Mouse (Mus musculus) G1E (cell line): ENCODE measurements around the gene Mob1a. TPM values are rescaled to one million over a fixed set of nuclear protein-coding genes. Genes with fewer than 3 reads are reported as not detected.
A peak's percentile ranks its signal among the peaks of the same experiment; 100 is the strongest.

Source experiments
- ATAC-seq: 2 replicates; pipeline ENCODE4 v1.8.0; 2016; ENCODE audit warnings: mild to moderate bottlenecking; ENCODE audit not compliant: insufficient number of reproducible peaks, poor library complexity, low FRiP score, severe bottlenecking; ENCODE audit errors: extremely low read depth
- DNase-seq: peaks from one replicate; pipeline ENCODE4 v3.0.0; 2012; ENCODE audit warnings: low spot score
- H3K27me3 ChIP-seq: 2 replicates; pipeline ENCODE4 v1.6.1; 2012; ENCODE audit warnings: mild to moderate bottlenecking, low read length, inconsistent platforms; ENCODE audit not compliant: insufficient read depth
- H3K36me3 ChIP-seq: replicated peaks from 2 replicates; pipeline ENCODE3; 2012; ENCODE audit warnings: mild to moderate bottlenecking, inconsistent platforms
- H3K4me1 ChIP-seq: 2 replicates; pipeline ENCODE4 v1.6.1; 2012; ENCODE audit warnings: low read depth, low read length, inconsistent platforms, mixed read lengths; ENCODE audit not compliant: insufficient read depth
- H3K4me3 ChIP-seq: 2 replicates; pipeline ENCODE4 v1.5.1; 2012; ENCODE audit warnings: low read depth, mild to moderate bottlenecking, inconsistent platforms, low read length, moderate library complexity, mixed read lengths
- H3K9me3 ChIP-seq: replicated peaks from 2 replicates; pipeline ENCODE4 v1.6.1; 2012; ENCODE audit warnings: inconsistent platforms
- CTCF ChIP-seq: IDR thresholded peaks from 2 replicates; pipeline ENCODE4 v1.5.1; 2012; ENCODE audit warnings: low read depth, low read length, inconsistent platforms, mixed read lengths
- GATA1 ChIP-seq: IDR thresholded peaks from 2 replicates; pipeline ENCODE4 v1.6.1; 2012; ENCODE audit warnings: borderline replicate concordance, low read length, inconsistent platforms, mixed read lengths
- GATA2 ChIP-seq: IDR thresholded peaks from 2 replicates; pipeline ENCODE4 v1.6.1; 2012; ENCODE audit warnings: low read depth, low read length, inconsistent platforms, borderline replicate concordance
- POLR2AphosphoS5 ChIP-seq: IDR thresholded peaks from 2 replicates; pipeline ENCODE4 v1.6.1; 2012; ENCODE audit warnings: low read depth, low read length, inconsistent platforms; ENCODE audit not compliant: insufficient replicate concordance
- TAL1 ChIP-seq: conservative IDR thresholded peaks from 2 replicates; pipeline ENCODE4 v1.6.1; 2012; ENCODE audit warnings: low read depth, low read length, inconsistent platforms, mixed read lengths
- polyA plus RNA-seq: library from polyadenylated mRNA; stranded (reverse); fragments of >175 nt; gene quantifications from 2 replicates; pipeline ENCODE4 v1.2.3, GENCODE M21; 2012
- total RNA-seq, 2 experiments: library from RNA; stranded (forward) in 1 of 2; stranded (reverse) in 1 of 2; fragments of 200-1000 nt in 1 of 2; fragments of >200 nt in 1 of 2; fragmentation: Nextera tagmentation in 1 of 2; gene quantifications; 2 replicates each; pipeline ENCODE4 v1.2.3; 2014 to 2017

Gene Mob1a
- total and polyA plus RNA-seq, 3 experiments = 119 to 236 (median 142) TPM

GRCm38 (mm10) chr6:83301294-83301693 is 24.5 kb upstream of the Mob1a start:
- peaks cover 3% of the 10 kb centered on the region; the same call in 1 of the 2 replicates for H3K4me1 ChIP-seq
- H3K9me3 ChIP-seq = no peaks in the 10 kb centered on the region
- peaks cover 30% of the 10 kb centered on the region for H3K27me3 ChIP-seq
- H3K4me3 ChIP-seq = no peak overlapping the region
- H3K36me3 ChIP-seq = peaks cover 41% of the 10 kb centered on the region
- ATAC-seq (no peak), DNase-seq (no peak)
- TF ChIP-seq POLR2AphosphoS5 (no peak), TAL1 (no peak), GATA1 (no peak), CTCF (no peak), GATA2 (no peak)

- ATAC-seq (no peak), DNase-seq (no peak)
- TF ChIP-seq CTCF (no peak), TAL1 (no peak), GATA1 (no peak)
- peaks cover 21% of the 10 kb centered on the region for H3K27me3 ChIP-seq
- H3K4me1 ChIP-seq = peaks cover 3% of the 10 kb centered on the region; the same call in 1 of the 2 replicates
- peaks cover 51% of the 10 kb centered on the region for H3K36me3 ChIP-seq
- H3K4me3 ChIP-seq = no peak overlapping the region
- no peaks in the 10 kb centered on the region for H3K9me3 ChIP-seq
Measured at GRCm38 (mm10) chr6:83302264-83302663, 23.6 kb upstream of the Mob1a start.

- Histone ChIP-seq H3K36me3 (peaks cover 97% of the 10 kb centered on the region), H3K9me3 (no peaks in the 10 kb centered on the region), H3K4me1 (peaks cover 27% of the 10 kb centered on the region), H3K4me3 (no peak overlapping the region), H3K27me3 (no peaks in the 10 kb centered on the region)
- ATAC-seq (no peak), DNase-seq (no peak)
- no peak for TF ChIP-seq TAL1
- TF ChIP-seq GATA1 = no peak
- no peak for TF ChIP-seq CTCF
- no peak for TF ChIP-seq POLR2AphosphoS5
- no peak for TF ChIP-seq GATA2
Measured at GRCm38 (mm10) chr6:83309017-83309416, 16.8 kb upstream of the Mob1a start.

GRCm38 (mm10) chr6:83311206-83311605 is 14.6 kb upstream of the Mob1a start:
- H3K4me3 ChIP-seq = peak overlapping the region; percentile 8; the same call in 1 of the 2 replicates
- DNase-seq = no peak

GRCm38 (mm10) chr6:83312021-83312420 is 13.8 kb upstream of the Mob1a start:
- H3K4me3 ChIP-seq = no peak overlapping the region
- no peak for ATAC-seq
- TF ChIP-seq GATA1 = no peak
- no peak for TF ChIP-seq POLR2AphosphoS5
- no peak for TF ChIP-seq GATA2
- no peak for TF ChIP-seq TAL1
- no peak for TF ChIP-seq CTCF
- DNase-seq = no peak
- no peaks in the 10 kb centered on the region for H3K9me3 ChIP-seq
- no peaks in the 10 kb centered on the region for H3K27me3 ChIP-seq
- peaks cover 81% of the 10 kb centered on the region for H3K36me3 ChIP-seq
- peaks cover 55% of the 10 kb centered on the region for H3K4me1 ChIP-seq

More at GRCm38 (mm10) chr6:83311206-83311605, 14.6 kb upstream of the Mob1a start:
- no peak for ATAC-seq
- Histone ChIP-seq H3K4me1 (peaks cover 49% of the 10 kb centered on the region), H3K36me3 (peaks cover 89% of the 10 kb centered on the region), H3K9me3 (no peaks in the 10 kb centered on the region), H3K27me3 (no peaks in the 10 kb centered on the region)
- no peak for TF ChIP-seq GATA1
- no peak for TF ChIP-seq GATA2
- TF ChIP-seq POLR2AphosphoS5 = no peak
- no peak for TF ChIP-seq TAL1
- TF ChIP-seq CTCF = no peak

- DNase-seq (no peak), ATAC-seq (no peak)
- Histone ChIP-seq H3K36me3 (peaks cover 76% of the 10 kb centered on the region), H3K4me3 (no peak overlapping the region), H3K9me3 (no peaks in the 10 kb centered on the region), H3K27me3 (no peaks in the 10 kb centered on the region), H3K4me1 (peaks cover 55% of the 10 kb centered on the region)
- TF ChIP-seq CTCF = no peak
- no peak for TF ChIP-seq TAL1
- no peak for TF ChIP-seq GATA2
- no peak for TF ChIP-seq GATA1
- TF ChIP-seq POLR2AphosphoS5 = no peak
Measured at GRCm38 (mm10) chr6:83312514-83312913, 13.3 kb upstream of the Mob1a start.

- ATAC-seq (no peak), DNase-seq (no peak)
- Histone ChIP-seq H3K4me1 (peaks cover 59% of the 10 kb centered on the region), H3K27me3 (no peaks in the 10 kb centered on the region), H3K9me3 (no peaks in the 10 kb centered on the region), H3K36me3 (peaks cover 52% of the 10 kb centered on the region), H3K4me3 (no peak overlapping the region; the same call in 1 of the 2 replicates)
- TF ChIP-seq CTCF (no peak), GATA2 (no peak), GATA1 (no peak), TAL1 (no peak), POLR2AphosphoS5 (no peak)
Measured at GRCm38 (mm10) chr6:83315293-83315692, 10.5 kb upstream of the Mob1a start.
